Mouse (Mus musculus) forebrain, embryonic 11.5 days (tissue): Measurements from ENCODE around the gene Tmem144. TPM values are rescaled to one million over a fixed set of nuclear protein-coding genes. Genes with fewer than 3 reads are reported as not detected.

Experiments used
- ATAC-seq: fragments of 200-750 bp; cut with Nextera tagmentation; replicated peaks from 2 replicates; pipeline ENCODE4 v1.8.0; 2017; ENCODE audit warnings: moderate TSS enrichment; ENCODE audit not compliant: low FRiP score
- DNase-seq: peaks from one replicate; pipeline ENCODE4 v3.0.0-alpha.2; 2017; ENCODE audit warnings: low spot score
- H3K27ac ChIP-seq: fragments of 300-500 bp; sonication (generic); 2 replicates; pipeline ENCODE4 v1.5.1; 2014; ENCODE audit warnings: low read depth, low read length
- H3K27me3 ChIP-seq: fragments of 300-500 bp; sonication (generic); 2 replicates; pipeline ENCODE4 v1.6.1; 2014; ENCODE audit warnings: mild to moderate bottlenecking, low read length, mixed read lengths; ENCODE audit not compliant: control insufficient read depth, insufficient read depth
- H3K36me3 ChIP-seq: fragments of 300-500 bp; sonication (generic); 2 replicates; pipeline ENCODE4 v1.6.1; 2014; ENCODE audit warnings: mild to moderate bottlenecking, low read length, moderate library complexity, mixed read lengths; ENCODE audit not compliant: control insufficient read depth, insufficient read depth
- H3K4me1 ChIP-seq: fragments of 300-500 bp; sonication (generic); replicated peaks from 2 replicates; pipeline ENCODE4 v1.6.1; 2014; ENCODE audit warnings: low read length, mixed read lengths; ENCODE audit not compliant: control insufficient read depth, insufficient read depth
- H3K4me2 ChIP-seq: fragments of 300-500 bp; sonication (generic); 2 replicates; pipeline ENCODE4 v1.6.1; 2014; ENCODE audit warnings: low read depth, mild to moderate bottlenecking, low read length, moderate library complexity, mixed read lengths; ENCODE audit not compliant: severe bottlenecking
- H3K4me3 ChIP-seq: fragments of 300-500 bp; sonication (generic); 2 replicates; pipeline ENCODE4 v1.5.1; 2014; ENCODE audit warnings: low read depth, low read length
- H3K9ac ChIP-seq: fragments of 300-500 bp; sonication (generic); 2 replicates; pipeline ENCODE4 v1.6.1; 2014; ENCODE audit warnings: low read length
- H3K9me3 ChIP-seq: fragments of 300-500 bp; sonication (generic); 2 replicates; pipeline ENCODE4 v1.6.1; 2016; ENCODE audit warnings: low read length, mixed read lengths; ENCODE audit not compliant: control insufficient read depth
- WGBS: fragments of 180-500 bp; shearing (Covaris S2); extraction: QIAGEN DNeasy Blood & Tissue Kit; methylation state at CpG from one replicate; pipeline ENCODE4 v1.1.7; 2014; 5-methylcytosine and 5-hydroxymethylcytosine counted together
- polyA plus RNA-seq: library from polyadenylated mRNA; unstranded; fragments of >200 nt; fragmentation: Nextera tagmentation; extraction: Ambion mirVana; gene quantifications from 2 replicates; pipeline ENCODE4 v1.2.1, GENCODE M21; 2014

Gene Tmem144
- polyA plus RNA-seq, 1 experiment from 2014 or later: 3.5 TPM

GRCm38 (mm10) chr3:79829289-79829688 lies 23.3 kb downstream of the Tmem144 start:
- H3K9ac ChIP-seq: no peak overlapping the region
- no peaks in the 10 kb centered on the region for H3K36me3 ChIP-seq
- H3K27me3 ChIP-seq: no peaks in the 10 kb centered on the region
- no peaks in the 10 kb centered on the region for H3K9me3 ChIP-seq
- H3K27ac ChIP-seq: no peak overlapping the region
- H3K4me3 ChIP-seq: no peak overlapping the region
- H3K4me2 ChIP-seq: no peak overlapping the region
- DNase-seq: no peak
- H3K4me1 ChIP-seq: no peaks in the 10 kb centered on the region
- no peak for ATAC-seq

GRCm38 (mm10) chr3:79825067-79825780 lies 27.3 kb downstream of the Tmem144 start:
- Histone ChIP-seq H3K27me3 (no peaks in the 10 kb centered on the region), H3K4me2 (no peak overlapping the region), H3K9ac (no peak overlapping the region), H3K4me3 (no peak overlapping the region), H3K36me3 (no peaks in the 10 kb centered on the region), H3K4me1 (no peaks in the 10 kb centered on the region), H3K9me3 (no peaks in the 10 kb centered on the region), H3K27ac (no peak overlapping the region)
- WGBS: 89% methylated on average over 14 of the region's 14 CpGs
- ATAC-seq: no peak
- no peak for DNase-seq

DNA sequence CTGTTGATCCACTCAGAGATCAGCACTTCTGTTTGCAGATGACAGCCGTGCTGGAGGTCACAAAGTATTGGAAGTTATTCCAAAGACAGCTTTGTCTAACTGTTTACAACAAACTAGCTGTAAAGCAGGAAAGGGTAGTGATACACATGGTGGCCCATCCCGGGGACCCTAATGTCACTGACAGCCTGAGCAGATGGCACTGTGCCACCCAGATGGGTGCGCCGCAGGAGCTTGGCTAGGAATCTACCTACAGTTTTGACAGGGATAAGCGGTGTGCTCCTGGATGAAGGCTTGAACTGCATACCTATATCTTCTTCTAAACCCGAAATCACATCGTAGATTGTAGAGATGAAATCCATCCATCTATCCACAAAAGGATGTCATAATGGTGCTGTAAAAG lies 29.4 kb downstream of the Tmem144 start:
- H3K9ac ChIP-seq: no peak overlapping the region
- H3K36me3 ChIP-seq: no peaks in the 10 kb centered on the region
- DNase-seq (no peak), ATAC-seq (no peak)
- no peaks in the 10 kb centered on the region for H3K27me3 ChIP-seq
- H3K4me2 ChIP-seq: no peak overlapping the region
- no peak overlapping the region for H3K4me3 ChIP-seq
- no peaks in the 10 kb centered on the region for H3K9me3 ChIP-seq
- H3K4me1 ChIP-seq: no peaks in the 10 kb centered on the region
- H3K27ac ChIP-seq: no peak overlapping the region
- WGBS: 94% methylated on average over 7 of the region's 7 CpGs

DNA sequence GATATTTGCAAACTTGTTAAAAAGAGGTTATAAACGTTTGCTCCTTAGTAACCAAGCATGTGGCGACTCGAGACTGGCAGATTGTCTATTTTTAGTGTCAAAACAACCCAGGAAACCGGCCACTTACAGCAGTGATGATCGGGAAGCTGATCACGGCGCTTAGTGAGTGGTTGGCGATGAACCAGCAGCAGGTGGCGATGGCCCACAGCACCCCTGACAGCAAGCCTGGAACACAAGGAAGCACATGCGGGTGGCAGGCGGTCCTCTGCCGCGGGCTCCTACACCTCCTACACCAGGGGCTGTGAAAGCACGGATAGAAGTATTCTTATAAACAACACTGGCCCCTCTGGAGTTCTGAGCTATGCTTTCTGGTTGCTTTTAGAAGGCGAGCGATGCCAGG lies 31.4 kb downstream of the Tmem144 start:
- 94% methylated on average over 16 of the region's 16 CpGs for WGBS
- ATAC-seq (no peak), DNase-seq (no peak)
- Histone ChIP-seq H3K9me3 (no peaks in the 10 kb centered on the region), H3K4me2 (no peak overlapping the region), H3K36me3 (no peaks in the 10 kb centered on the region), H3K4me1 (no peaks in the 10 kb centered on the region), H3K27ac (no peak overlapping the region), H3K9ac (no peak overlapping the region), H3K4me3 (no peak overlapping the region), H3K27me3 (no peaks in the 10 kb centered on the region)

DNA sequence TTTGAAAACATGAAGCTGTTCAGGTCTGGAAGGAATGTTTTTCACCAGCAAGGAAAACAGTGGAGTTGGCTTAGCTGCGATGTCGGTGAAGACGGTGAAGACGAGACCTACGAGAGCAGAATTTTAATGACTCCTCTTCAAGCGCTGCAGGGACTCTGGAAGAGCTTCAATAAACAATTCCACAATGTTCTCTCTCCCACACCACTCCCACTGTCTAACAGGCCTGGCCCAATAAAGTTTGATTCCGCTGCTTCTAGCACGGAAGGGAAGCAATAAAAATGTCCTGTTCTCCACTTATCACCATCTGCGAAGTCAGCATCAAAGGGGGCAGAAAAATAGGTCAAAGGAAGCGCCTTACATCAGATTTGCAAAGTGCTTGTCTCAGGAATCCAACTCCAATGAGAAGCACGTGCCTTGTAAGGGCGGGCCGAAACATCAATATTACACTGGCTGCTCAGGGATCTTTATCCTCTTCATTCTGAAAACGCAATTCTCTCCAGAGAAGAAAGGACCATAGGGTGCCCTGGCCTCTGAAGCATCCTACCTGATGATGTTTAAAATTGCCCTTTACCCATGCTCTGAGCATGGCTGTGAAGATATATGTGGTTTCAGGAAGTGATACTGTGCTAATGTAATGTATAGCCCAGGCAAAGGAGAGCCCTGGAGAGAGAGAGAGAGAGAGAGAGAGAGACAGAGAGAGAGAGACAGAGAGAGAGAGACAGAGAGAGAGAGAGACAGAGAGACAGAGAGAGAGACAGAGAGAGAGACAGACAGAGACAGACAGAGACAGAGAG lies 34.2 kb downstream of the Tmem144 start:
- WGBS: 83% methylated on average over 14 of the region's 14 CpGs
- Histone ChIP-seq H3K4me2 (no peak overlapping the region), H3K27ac (no peak overlapping the region), H3K9ac (no peak overlapping the region), H3K9me3 (no peaks in the 10 kb centered on the region), H3K4me1 (no peaks in the 10 kb centered on the region), H3K27me3 (no peaks in the 10 kb centered on the region), H3K36me3 (no peaks in the 10 kb centered on the region), H3K4me3 (no peak overlapping the region)
- DNase-seq (no peak), ATAC-seq (no peak)

DNA sequence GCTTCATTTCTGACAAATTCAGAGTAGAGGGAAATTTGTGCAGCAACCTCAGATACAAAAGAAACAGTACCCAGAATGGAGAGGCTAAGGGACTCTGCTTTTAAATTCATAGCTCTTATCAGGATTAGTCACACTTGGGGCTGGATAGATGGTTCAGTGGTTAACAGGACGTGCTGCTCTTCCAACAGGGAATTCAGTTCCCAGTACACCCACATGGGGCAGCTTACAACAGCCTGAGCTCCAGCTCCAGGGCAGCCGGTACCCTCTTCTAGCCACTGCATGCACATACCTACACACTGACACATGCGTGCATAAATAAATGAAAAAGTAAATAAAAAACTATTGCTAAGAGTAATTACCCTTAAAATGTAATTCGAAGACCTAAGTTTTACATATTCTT lies 36.3 kb downstream of the Tmem144 start:
- no peaks in the 10 kb centered on the region for H3K9me3 ChIP-seq
- H3K4me1 ChIP-seq: no peaks in the 10 kb centered on the region
- DNase-seq (no peak), ATAC-seq (no peak)
- H3K4me2 ChIP-seq: no peak overlapping the region
- H3K27ac ChIP-seq: no peak overlapping the region
- no peak overlapping the region for H3K9ac ChIP-seq
- H3K36me3 ChIP-seq: no peaks in the 10 kb centered on the region
- WGBS: 79% methylated on average over 4 of the region's 4 CpGs
- no peaks in the 10 kb centered on the region for H3K27me3 ChIP-seq
- H3K4me3 ChIP-seq: no peak overlapping the region

- Histone ChIP-seq H3K9me3 (no peaks in the 10 kb centered on the region), H3K27ac (no peak overlapping the region), H3K4me2 (no peak overlapping the region), H3K36me3 (no peaks in the 10 kb centered on the region), H3K4me3 (no peak overlapping the region), H3K4me1 (no peaks in the 10 kb centered on the region), H3K9ac (no peak overlapping the region), H3K27me3 (no peaks in the 10 kb centered on the region)
- peak; percentile 85 for DNase-seq
- peak; percentile 82 for ATAC-seq
- 31% methylated on average over 19 of the region's 19 CpGs for WGBS
Measured at GRCm38 (mm10) chr3:79813814-79814490, 38.6 kb downstream of the Tmem144 start.

DNA sequence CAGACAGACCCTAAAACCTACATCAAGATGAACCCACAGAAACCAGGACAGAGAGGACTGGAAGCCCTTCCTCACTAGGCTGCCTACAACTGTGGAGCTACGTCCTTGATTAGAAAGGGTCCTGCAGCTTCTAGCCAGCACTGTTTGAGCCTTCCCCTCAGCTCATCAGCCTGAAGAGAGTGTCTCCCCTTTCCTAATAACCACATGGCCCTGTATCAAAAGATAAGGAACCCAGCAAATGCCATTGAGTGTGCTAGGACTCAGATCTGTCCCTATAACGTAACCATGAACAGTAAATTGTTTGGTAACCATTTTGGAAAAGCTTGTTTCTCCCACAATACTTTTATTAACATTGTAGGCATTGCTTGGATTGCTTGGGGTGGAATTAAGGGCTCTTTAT lies 40.5 kb downstream of the Tmem144 start:
- Histone ChIP-seq H3K27ac (no peak overlapping the region), H3K4me2 (no peak overlapping the region), H3K4me3 (no peak overlapping the region), H3K9me3 (no peaks in the 10 kb centered on the region), H3K9ac (no peak overlapping the region), H3K27me3 (no peaks in the 10 kb centered on the region), H3K4me1 (no peaks in the 10 kb centered on the region), H3K36me3 (no peaks in the 10 kb centered on the region)
- 81% methylated on average over 2 of the region's 2 CpGs for WGBS
- DNase-seq: no peak
- no peak for ATAC-seq
